Comparison of ENCODE assay signal across 29 mouse cellular contexts in genomic region chr1:181365376-181365775, GRCm38 (mm10). TPM values are rescaled to one million over a fixed set of nuclear protein-coding genes. Genes with fewer than 3 reads are reported as not detected.
DNase-seq lines count a peak whose midpoint lies in the region; ATAC-seq and TF ChIP-seq lines count a peak whose summit lies in the region.
"Had no signal": no experiment of that assay in that cellular context is flagged by ENCODE, and none has a peak within 500 bp of the region (broad histone marks: within the 10 kb centered on the region; RNA-seq: fewer than 3 reads in every experiment).

No protein-coding gene starts in this region.

- TF ChIP-seq CTCF in hindbrain, postnatal 0 days (IDR thresholded peaks at IDR 0.05; ENCODE audit: low read depth): no peak
- TF ChIP-seq CTCF in brain, embryonic 14.5 days (IDR thresholded peaks at IDR 0.05; ENCODE audit: borderline replicate concordance, extremely low read depth, insufficient read depth, insufficient read length): no peak

- 66% methylated on average over 3 of the region's 3 CpGs for WGBS in forebrain, embryonic 16.5 days
- 74% methylated on average over 3 of the region's 3 CpGs for WGBS in forebrain, embryonic 12.5 days
- WGBS in hindbrain, postnatal 0 days: 48% methylated on average over 3 of the region's 3 CpGs
- WGBS in hindbrain, embryonic 13.5 days: 77% methylated on average over 3 of the region's 3 CpGs

- peak; percentile 42; the same call in 1 of the 2 replicates for ATAC-seq in forebrain, embryonic 16.5 days
- no peak for ATAC-seq in forebrain, embryonic 12.5 days (ENCODE audit: low FRiP score)
- peak; percentile 5; the same call in 1 of the 2 replicates for ATAC-seq in hindbrain, postnatal 0 days
- ATAC-seq in hindbrain, embryonic 13.5 days (ENCODE audit: low FRiP score): no peak
- ATAC-seq: CD4-positive, CD25-positive, alpha-beta regulatory T cell, adult 4 months had no signal

- TF ChIP-seq POLR2A in brain, embryonic 14.5 days (IDR thresholded peaks at IDR 0.05; ENCODE audit: borderline replicate concordance, extremely low read depth, insufficient read depth, insufficient read length, poor library complexity, severe bottlenecking): no peak

- H3K9me3 ChIP-seq in forebrain, embryonic 16.5 days (ENCODE audit: control insufficient read depth, low read length): no peaks in the 10 kb centered on the region
- no peaks in the 10 kb centered on the region for H3K9me3 ChIP-seq in forebrain, embryonic 12.5 days
- H3K9me3 ChIP-seq in hindbrain, postnatal 0 days (ENCODE audit: low read length): no peaks in the 10 kb centered on the region
- no peaks in the 10 kb centered on the region for H3K9me3 ChIP-seq in hindbrain, embryonic 13.5 days
- H3K9me3 ChIP-seq: hindbrain, embryonic 10.5 days; kidney, embryonic 15.5 days; neural tube, embryonic 15.5 days; stomach, embryonic 15.5 days had no signal

- no peak overlapping the region for H3K4me3 ChIP-seq in forebrain, embryonic 16.5 days (replicated peaks; ENCODE audit: low read length)
- no peak overlapping the region for H3K4me3 ChIP-seq in forebrain, embryonic 12.5 days (replicated peaks)
- H3K4me3 ChIP-seq in hindbrain, postnatal 0 days (ENCODE audit: low read length): no peak overlapping the region
- no peak overlapping the region for H3K4me3 ChIP-seq in hindbrain, embryonic 13.5 days
- H3K4me3 ChIP-seq: gastrocnemius, adult 2 months; heart, embryonic 13.5 days; hindbrain, embryonic 10.5 days; kidney, embryonic 15.5 days; neural tube, embryonic 15.5 days; stomach, embryonic 15.5 days had no signal

- H3K4me1 ChIP-seq in forebrain, embryonic 16.5 days (replicated peaks; ENCODE audit: control insufficient read depth, insufficient read depth, low read length): peaks cover 29% of the 10 kb centered on the region
- peaks cover 20% of the 10 kb centered on the region for H3K4me1 ChIP-seq in forebrain, embryonic 12.5 days
- 0 out of 2 replicates have a peak, but pooled peaks cover 3% of the 10 kb centered on the region for H3K4me1 ChIP-seq in hindbrain, postnatal 0 days (ENCODE audit: insufficient read depth, low read length)
- H3K4me1 ChIP-seq in hindbrain, embryonic 13.5 days (replicated peaks): peaks cover 7% of the 10 kb centered on the region
- H3K4me1 ChIP-seq: kidney, embryonic 15.5 days; stomach, embryonic 15.5 days had no signal

- no peak overlapping the region for H3K9ac ChIP-seq in forebrain, embryonic 16.5 days (replicated peaks; ENCODE audit: low read depth, low read length)
- H3K9ac ChIP-seq in forebrain, embryonic 12.5 days: no peak overlapping the region
- no peak overlapping the region for H3K9ac ChIP-seq in hindbrain, postnatal 0 days (replicated peaks; ENCODE audit: low read length)
- H3K9ac ChIP-seq in hindbrain, embryonic 13.5 days: no peak overlapping the region
- H3K9ac ChIP-seq: heart, embryonic 13.5 days; kidney, embryonic 15.5 days; liver, embryonic 14.5 days; neural tube, embryonic 15.5 days; stomach, embryonic 15.5 days had no signal

- no peaks in the 10 kb centered on the region for H3K36me3 ChIP-seq in forebrain, embryonic 16.5 days (ENCODE audit: control insufficient read depth, insufficient read depth)
- no peaks in the 10 kb centered on the region for H3K36me3 ChIP-seq in forebrain, embryonic 12.5 days (replicated peaks)
- no peaks in the 10 kb centered on the region for H3K36me3 ChIP-seq in hindbrain, postnatal 0 days (ENCODE audit: insufficient read depth, low read length)
- H3K36me3 ChIP-seq in hindbrain, embryonic 13.5 days: no peaks in the 10 kb centered on the region
- H3K36me3 ChIP-seq: heart, embryonic 13.5 days; hindbrain, embryonic 10.5 days; kidney, embryonic 15.5 days; neural tube, embryonic 15.5 days; stomach, embryonic 15.5 days had no signal

- H3K27me3 ChIP-seq in forebrain, embryonic 16.5 days (replicated peaks; ENCODE audit: control insufficient read depth, insufficient read depth, low read length): no peaks in the 10 kb centered on the region
- H3K27me3 ChIP-seq in forebrain, embryonic 12.5 days: peaks cover 4% of the 10 kb centered on the region; the same call in 1 of the 2 replicates
- no peaks in the 10 kb centered on the region for H3K27me3 ChIP-seq in hindbrain, postnatal 0 days (ENCODE audit: insufficient read depth, low read length)
- H3K27me3 ChIP-seq in hindbrain, embryonic 13.5 days: no peaks in the 10 kb centered on the region
- H3K27me3 ChIP-seq: kidney, embryonic 15.5 days; neural tube, embryonic 15.5 days; stomach, embryonic 15.5 days had no signal

- peak; percentile 70 to 84 for DNase-seq in cerebellum, postnatal 10 days
- no peak for DNase-seq in cerebellum, adult 11 months
- DNase-seq in hindbrain, postnatal 0 days (ENCODE audit: low spot score): peak; percentile 40
- DNase-seq in brain, embryonic 14.5 days (ENCODE audit: low read depth): peak; percentile 55
- no peak for DNase-seq in spleen, postnatal 14 days (ENCODE audit: low spot score in 2 of 2)
- DNase-seq: adrenal gland, postnatal 25 days; gastrocnemius, adult 2 months; heart, postnatal 14 days; kidney, adult 18-20 months; kidney, postnatal 25 days; lung, adult 2 months; lung, postnatal 10 days; midbrain, embryonic 14.5 days; retina, postnatal 1 day; right cerebral cortex, postnatal 14 days had no signal

- H3K4me2 ChIP-seq in forebrain, embryonic 16.5 days (ENCODE audit: low read length): no peak overlapping the region
- H3K4me2 ChIP-seq in forebrain, embryonic 12.5 days: no peak overlapping the region
- no peak overlapping the region for H3K4me2 ChIP-seq in hindbrain, postnatal 0 days (ENCODE audit: low read depth, low read length)
- no peak overlapping the region for H3K4me2 ChIP-seq in hindbrain, embryonic 13.5 days
- H3K4me2 ChIP-seq: heart, embryonic 13.5 days; kidney, embryonic 15.5 days; neural tube, embryonic 15.5 days; stomach, embryonic 15.5 days had no signal

- no peak overlapping the region for H3K27ac ChIP-seq in forebrain, embryonic 16.5 days (ENCODE audit: low read length)
- H3K27ac ChIP-seq in forebrain, embryonic 12.5 days: no peak overlapping the region
- H3K27ac ChIP-seq in hindbrain, postnatal 0 days: no peak overlapping the region
- H3K27ac ChIP-seq in hindbrain, embryonic 13.5 days: no peak overlapping the region
- H3K27ac ChIP-seq: gastrocnemius, adult 2 months; heart, embryonic 13.5 days; hindbrain, embryonic 10.5 days; kidney, embryonic 15.5 days; liver, embryonic 14.5 days; macrophage; neural tube, embryonic 15.5 days; stomach, embryonic 15.5 days had no signal

RNA-seq across cellular contexts. Expression of gene Cnih3, which starts 12.9 kb away (rescaled TPM):
- 43.4 and 46.8 TPM in 2 replicates for polyA plus RNA-seq in forebrain, embryonic 16.5 days (2015; fragmentation: Nextera tagmentation; extraction: Ambion mirVana)
- 4.1 and 4.3 TPM in 2 replicates for polyA plus RNA-seq in forebrain, embryonic 12.5 days (2016; fragmentation: Nextera tagmentation; extraction: Ambion mirVana)
- 23.0 and 24.3 TPM in 2 replicates for total RNA-seq in hindbrain, postnatal 0 days (2014; rRNA removed)
- 13.2 and 13.4 TPM in 2 replicates for polyA plus RNA-seq in hindbrain, postnatal 0 days (2015; fragmentation: Nextera tagmentation; extraction: Ambion mirVana)
- polyA plus RNA-seq in hindbrain, embryonic 13.5 days (2015; fragmentation: Nextera tagmentation; extraction: Ambion mirVana): 6.8 and 8.8 TPM in 2 replicates
- 6.7 and 10.5 TPM in 2 replicates for polyA plus RNA-seq in brain, embryonic 14.5 days (2012; rRNA removed)
- total RNA-seq: adrenal gland, adult 18-20 months; adrenal gland, postnatal 25 days; gastrocnemius, adult 2 months; heart, adult 8-10 months; heart, postnatal 14 days; megakaryocyte-erythroid progenitor cell, adult 5-6 weeks had no signal
- polyA plus RNA-seq: CD4-positive, CD25-positive, alpha-beta regulatory T cell, adult 4 months; macrophage had no signal

Comparison
In these comparisons a context has a peak if more than half of its experiments do, and no peak if none do; other contexts are left out.
1. DNase-seq: peak in cerebellum, postnatal 10 days (2 of 2), hindbrain, postnatal 0 days (single experiment) and brain, embryonic 14.5 days (single experiment); none in cerebellum, adult 11 months (single experiment) and spleen, postnatal 14 days (0 of 2).
2. ATAC-seq: peak in forebrain, embryonic 16.5 days (single experiment) and hindbrain, postnatal 0 days (single experiment); none in forebrain, embryonic 12.5 days (single experiment) and hindbrain, embryonic 13.5 days (single experiment).